Mouse (Mus musculus) neural tube, embryonic 14.5 days (tissue): Measurements from ENCODE around the gene Tnr. TPM values are rescaled to one million over a fixed set of nuclear protein-coding genes. Genes with fewer than 3 reads are reported as not detected.

Source experiments
- ATAC-seq: fragments of 200-750 bp; cut with Nextera tagmentation; 2 replicates; pipeline ENCODE4 v1.8.0; 2017; ENCODE audit warnings: low read depth, mild to moderate bottlenecking, moderate TSS enrichment, moderate library complexity
- H3K27ac ChIP-seq: fragments of 300-500 bp; sonication (generic); 2 replicates; pipeline ENCODE4 v1.5.1; 2014; ENCODE audit warnings: low read depth, mild to moderate bottlenecking, control low read depth, low read length, moderate library complexity, mixed read lengths
- H3K27me3 ChIP-seq: fragments of 300-500 bp; sonication (generic); 2 replicates; pipeline ENCODE4 v1.6.1; 2014; ENCODE audit warnings: low read length; ENCODE audit not compliant: control insufficient read depth, insufficient read depth
- H3K36me3 ChIP-seq: fragments of 300-500 bp; sonication (generic); 2 replicates; pipeline ENCODE4 v1.6.1; 2014; ENCODE audit warnings: low read length, mixed read lengths; ENCODE audit not compliant: control insufficient read depth, insufficient read depth
- H3K4me1 ChIP-seq: fragments of 300-500 bp; sonication (generic); 2 replicates; pipeline ENCODE4 v1.6.1; 2014; ENCODE audit warnings: low read length; ENCODE audit not compliant: control insufficient read depth, insufficient read depth
- H3K4me2 ChIP-seq: fragments of 300-500 bp; sonication (generic); 2 replicates; pipeline ENCODE4 v1.6.1; 2014; ENCODE audit warnings: mild to moderate bottlenecking, low read depth, low read length, control low read depth
- H3K4me3 ChIP-seq: fragments of 300-500 bp; sonication (generic); 2 replicates; pipeline ENCODE4 v1.5.1; 2014; ENCODE audit warnings: low read depth, low read length, control low read depth, mixed read lengths
- H3K9ac ChIP-seq: fragments of 300-500 bp; sonication (generic); replicated peaks from 2 replicates; pipeline ENCODE4 v1.6.1; 2014; ENCODE audit warnings: low read depth, mild to moderate bottlenecking, control low read depth, low read length, mixed read lengths
- H3K9me3 ChIP-seq: fragments of 300-500 bp; sonication (generic); 2 replicates; pipeline ENCODE4 v1.6.1; 2016; ENCODE audit warnings: low read length; ENCODE audit not compliant: control insufficient read depth
- WGBS: fragments of 180-500 bp; shearing (Covaris S2); extraction: QIAGEN DNeasy Blood & Tissue Kit; methylation state at CpG from one replicate; pipeline ENCODE4 v1.1.7; 2014; 5-methylcytosine and 5-hydroxymethylcytosine counted together
- polyA plus RNA-seq: library from polyadenylated mRNA; unstranded; fragments of >200 nt; fragmentation: Nextera tagmentation; extraction: Ambion mirVana; gene quantifications from 2 replicates; pipeline ENCODE4 v1.2.1, GENCODE M21; 2014

The Tnr gene
- polyA plus RNA-seq, 1 experiment from 2014 or later, result 6.6 TPM

DNA sequence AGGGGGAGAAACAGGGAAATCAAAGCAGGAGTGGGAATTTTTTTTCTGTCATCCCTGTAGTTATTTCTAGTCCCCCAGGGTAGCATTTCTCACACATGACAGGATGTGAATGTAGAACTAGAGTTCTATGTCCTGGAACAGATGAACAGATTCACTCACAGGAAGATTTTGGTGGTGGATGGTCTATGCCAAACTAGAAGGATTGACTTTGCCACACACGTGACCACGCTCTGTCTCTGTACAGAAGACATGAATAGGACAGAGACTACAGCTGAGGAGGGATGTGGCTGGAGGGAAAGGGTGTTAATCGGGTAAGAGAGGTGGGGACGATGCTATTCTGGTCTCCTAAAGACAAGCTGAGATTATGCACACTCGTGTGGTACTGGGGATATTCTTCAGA is 51.1 kb downstream of the Tnr start:
- no peak overlapping the region for H3K4me3 ChIP-seq
- H3K9me3 ChIP-seq, result no peaks in the 10 kb centered on the region
- H3K36me3 ChIP-seq, result no peaks in the 10 kb centered on the region
- peaks cover 15% of the 10 kb centered on the region for H3K4me1 ChIP-seq
- H3K27ac ChIP-seq, result no peak overlapping the region
- no peaks in the 10 kb centered on the region for H3K27me3 ChIP-seq
- no peak for ATAC-seq
- no peak overlapping the region for H3K9ac ChIP-seq
- no peak overlapping the region for H3K4me2 ChIP-seq
- 86% methylated on average over 5 of the region's 5 CpGs for WGBS

DNA sequence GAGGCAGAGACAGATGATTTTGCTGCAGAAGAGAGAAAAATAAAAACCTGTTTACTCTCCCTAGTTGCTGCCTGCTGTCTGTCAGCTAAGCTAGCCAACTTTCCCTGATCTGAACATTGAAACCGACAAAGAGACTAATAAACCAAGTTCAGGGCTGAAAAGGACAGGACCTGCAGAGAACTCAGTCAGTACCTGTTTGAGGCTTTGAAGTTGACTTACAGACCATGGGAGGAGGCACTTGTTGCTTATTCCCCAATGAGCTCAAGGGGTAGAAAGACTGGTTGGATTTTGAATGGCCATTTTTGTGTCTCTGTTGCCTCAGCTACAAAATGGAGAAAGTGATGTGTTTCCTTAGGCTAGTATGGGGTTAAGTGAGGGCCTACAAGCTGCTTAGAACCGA is 52.7 kb downstream of the Tnr start:
- WGBS, result 86% methylated on average over 2 of the region's 2 CpGs

DNA sequence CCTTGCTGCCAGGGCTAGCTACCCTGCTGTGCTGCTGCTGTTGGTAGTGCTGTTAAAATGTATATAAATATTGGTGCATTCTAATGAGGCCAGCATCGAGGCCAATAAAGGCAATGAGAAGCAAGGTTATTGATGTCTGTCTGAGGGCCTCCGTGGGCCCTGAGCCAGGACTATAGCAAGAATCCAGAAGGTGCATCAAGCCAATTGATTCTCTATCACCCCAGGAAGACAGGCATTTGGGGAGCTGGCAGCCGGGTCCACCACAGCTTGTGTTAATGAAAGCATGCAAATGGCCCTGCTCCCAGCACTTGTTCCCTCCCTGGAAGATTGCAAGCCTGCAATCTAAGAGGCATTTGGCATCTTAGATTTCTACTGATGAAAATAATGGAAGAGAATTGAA is 54.8 kb downstream of the Tnr start:
- H3K4me1 ChIP-seq, result peaks cover 5% of the 10 kb centered on the region; the same call in 1 of the 2 replicates
- no peaks in the 10 kb centered on the region for H3K9me3 ChIP-seq
- WGBS, result 12% methylated on average over 3 of the region's 3 CpGs
- H3K9ac ChIP-seq, result no peak overlapping the region
- no peaks in the 10 kb centered on the region for H3K27me3 ChIP-seq
- no peaks in the 10 kb centered on the region for H3K36me3 ChIP-seq
- H3K4me3 ChIP-seq, result no peak overlapping the region
- peak; percentile 73 for ATAC-seq
- no peak overlapping the region; the same call in 1 of the 2 replicates for H3K27ac ChIP-seq
- no peak overlapping the region for H3K4me2 ChIP-seq

More for the DNA sequence above, 52.7 kb downstream of the Tnr start:
- H3K9ac ChIP-seq, result no peak overlapping the region
- ATAC-seq, result no peak
- H3K27ac ChIP-seq, result no peak overlapping the region
- no peaks in the 10 kb centered on the region for H3K36me3 ChIP-seq
- H3K27me3 ChIP-seq, result no peaks in the 10 kb centered on the region
- no peak overlapping the region for H3K4me3 ChIP-seq
- no peak overlapping the region for H3K4me2 ChIP-seq
- H3K4me1 ChIP-seq, result peaks cover 5% of the 10 kb centered on the region; the same call in 1 of the 2 replicates
- no peaks in the 10 kb centered on the region for H3K9me3 ChIP-seq

DNA sequence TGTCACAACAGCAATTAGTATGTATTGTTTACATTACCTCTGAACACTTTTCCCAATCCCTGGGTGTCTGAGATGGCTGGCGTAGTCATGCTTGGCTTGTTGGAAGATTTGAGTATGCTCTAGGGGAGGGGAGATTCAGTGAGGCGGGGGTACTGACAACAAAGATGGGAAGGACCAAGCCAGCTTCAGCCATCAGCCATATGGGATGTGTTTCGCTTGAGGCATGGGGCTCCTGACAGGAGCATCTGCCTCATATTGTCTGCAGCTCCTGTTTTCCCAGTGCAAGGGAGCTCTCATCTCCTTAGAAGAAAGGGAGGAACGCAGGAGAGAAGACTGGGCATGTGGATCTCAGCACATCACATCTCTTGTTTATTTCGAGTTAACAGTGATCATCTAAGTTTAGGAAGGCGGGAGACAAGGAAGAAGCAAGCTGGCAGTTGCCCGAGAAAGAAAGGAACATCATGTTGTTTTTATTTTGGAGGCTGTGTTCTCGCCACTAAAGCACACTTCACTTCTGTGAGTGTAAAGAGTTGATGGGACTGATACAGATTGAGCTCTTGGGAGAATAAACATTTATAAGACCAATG is 56.9 kb downstream of the Tnr start:
- H3K9me3 ChIP-seq, result no peaks in the 10 kb centered on the region
- H3K4me3 ChIP-seq, result no peak overlapping the region
- no peak overlapping the region for H3K4me2 ChIP-seq
- no peaks in the 10 kb centered on the region for H3K27me3 ChIP-seq
- WGBS, result 77% methylated on average over 8 of the region's 8 CpGs
- no peak overlapping the region for H3K9ac ChIP-seq
- no peak for ATAC-seq
- H3K4me1 ChIP-seq, result peaks cover 5% of the 10 kb centered on the region; the same call in 1 of the 2 replicates
- H3K36me3 ChIP-seq, result no peaks in the 10 kb centered on the region
- no peak overlapping the region for H3K27ac ChIP-seq

DNA sequence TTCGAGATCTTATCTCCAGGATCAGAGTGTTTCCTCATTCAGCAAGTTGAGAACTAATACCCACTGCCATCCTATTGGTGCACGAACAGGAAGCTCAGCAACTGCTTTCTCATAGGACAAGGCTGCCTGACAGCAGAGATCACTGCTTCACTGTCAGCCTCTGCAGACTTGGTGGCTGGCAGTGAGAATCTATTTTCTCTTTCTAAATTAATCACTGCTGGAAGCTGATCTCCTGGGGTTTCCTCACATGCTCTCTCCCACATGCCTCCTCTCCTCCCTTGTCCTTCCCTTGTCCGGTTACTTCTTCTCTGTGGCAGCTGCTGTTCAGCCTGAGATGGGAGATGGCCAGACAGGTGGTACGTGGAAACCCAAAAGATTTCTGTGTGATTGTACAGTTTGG is 60.3 kb downstream of the Tnr start:
- 75% methylated on average over 4 of the region's 4 CpGs for WGBS
- Histone ChIP-seq H3K27me3 (no peaks in the 10 kb centered on the region), H3K9ac (no peak overlapping the region), H3K27ac (no peak overlapping the region), H3K4me2 (no peak overlapping the region), H3K36me3 (no peaks in the 10 kb centered on the region), H3K9me3 (no peaks in the 10 kb centered on the region), H3K4me1 (no peaks in the 10 kb centered on the region; the same call in 1 of the 2 replicates), H3K4me3 (no peak overlapping the region)
- no peak for ATAC-seq

DNA sequence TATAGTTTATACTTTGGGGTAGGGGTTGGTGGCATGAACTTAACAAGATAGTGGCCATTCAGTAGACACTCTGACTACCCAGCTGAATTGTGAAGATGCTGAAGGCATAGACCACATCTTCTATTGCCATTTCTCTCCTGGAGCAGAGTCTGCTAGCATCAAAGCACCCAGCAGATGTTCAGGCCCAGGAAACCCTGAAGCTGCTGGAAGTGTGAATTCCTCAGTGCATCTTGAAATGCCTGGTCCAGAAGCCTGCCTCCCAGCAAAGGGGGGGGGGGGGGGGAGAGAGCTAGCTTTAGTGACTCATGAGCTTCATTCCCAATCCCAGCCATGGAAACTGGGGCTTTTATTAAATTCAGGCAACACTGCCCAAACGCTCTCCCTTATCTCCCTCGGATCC is 65.2 kb downstream of the Tnr start:
- Histone ChIP-seq H3K9me3 (no peaks in the 10 kb centered on the region), H3K4me1 (peaks cover under 1% of the 10 kb centered on the region; the same call in 1 of the 2 replicates), H3K4me3 (no peak overlapping the region), H3K9ac (no peak overlapping the region), H3K27ac (no peak overlapping the region), H3K27me3 (no peaks in the 10 kb centered on the region), H3K36me3 (no peaks in the 10 kb centered on the region), H3K4me2 (no peak overlapping the region)
- 90% methylated on average over 2 of the region's 2 CpGs for WGBS
- ATAC-seq, result no peak

DNA sequence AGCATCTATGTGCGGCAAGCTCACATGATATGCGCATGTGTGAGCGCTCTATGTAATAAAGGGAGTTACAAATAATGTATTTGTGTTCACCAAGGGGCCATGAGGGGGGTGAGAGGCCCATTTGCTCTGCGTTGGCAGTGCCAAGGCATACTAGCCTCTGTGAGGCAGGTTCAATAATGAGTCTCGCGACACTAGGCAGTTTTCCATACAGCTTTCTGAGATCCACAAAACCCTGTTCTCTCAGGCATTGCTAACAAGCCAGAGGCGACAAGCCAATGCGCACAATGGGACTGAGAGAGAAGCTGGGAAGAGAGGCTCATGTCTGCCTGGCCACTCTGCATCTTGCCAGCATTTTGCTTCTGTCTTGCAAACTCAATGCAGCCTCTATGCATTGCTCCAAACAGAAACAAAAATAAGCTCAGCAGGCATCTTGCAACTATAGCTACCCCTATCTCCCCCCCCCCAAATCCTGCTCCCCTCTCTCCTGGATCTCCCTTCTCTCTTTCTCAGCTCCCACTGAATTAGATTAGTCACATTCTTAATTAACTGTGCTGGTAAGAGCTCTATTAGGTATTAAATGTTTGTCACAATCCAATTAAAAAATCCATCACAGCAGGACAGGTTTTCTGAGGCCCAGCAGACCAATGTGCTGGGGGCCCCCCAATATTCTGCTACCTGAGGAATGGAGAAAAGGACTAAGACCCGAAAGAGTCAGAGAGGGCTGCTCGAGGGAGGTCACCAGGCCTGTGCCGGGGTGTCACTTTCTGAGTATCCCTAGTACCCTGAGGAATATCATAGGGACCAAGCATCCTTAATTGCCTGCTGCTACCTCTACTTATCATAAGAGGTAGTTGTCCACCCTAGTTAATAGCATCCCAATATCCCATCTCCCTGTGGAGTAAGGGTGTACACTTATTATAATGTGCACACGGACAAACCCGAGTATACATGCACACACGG is 70.8 kb downstream of the Tnr start:
- Histone ChIP-seq H3K9me3 (no peaks in the 10 kb centered on the region), H3K4me1 (peaks cover 9% of the 10 kb centered on the region; the same call in 1 of the 2 replicates), H3K4me2 (no peak overlapping the region), H3K27ac (0 out of 2 replicates have a peak overlapping the region, but pooled peaks have one; percentile 4), H3K4me3 (no peak overlapping the region), H3K27me3 (no peaks in the 10 kb centered on the region), H3K36me3 (no peaks in the 10 kb centered on the region), H3K9ac (no peak overlapping the region)
- ATAC-seq, result peak; percentile 91
- 63% methylated on average over 14 of the region's 14 CpGs for WGBS

DNA sequence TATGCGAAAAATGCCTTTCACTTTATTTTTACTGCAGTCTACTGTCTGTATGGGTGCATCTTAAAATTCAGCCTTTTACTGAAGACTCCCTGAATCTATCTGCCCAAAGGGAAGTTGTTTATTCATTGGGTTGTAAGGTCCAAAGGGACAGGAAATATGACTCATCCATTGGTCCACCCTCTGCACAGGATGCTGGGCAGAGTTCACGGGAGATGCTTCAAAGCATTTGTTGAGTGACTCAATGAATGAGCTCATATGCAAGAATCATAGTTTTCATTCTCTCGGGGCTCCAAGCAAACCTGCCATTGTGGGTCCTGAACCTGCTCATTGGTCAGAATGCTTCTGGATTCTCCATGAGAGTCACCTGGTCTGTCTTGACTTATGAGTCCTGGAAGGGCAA is 72.2 kb downstream of the Tnr start:
- Histone ChIP-seq H3K27ac (no peak overlapping the region), H3K9ac (no peak overlapping the region), H3K4me2 (no peak overlapping the region), H3K27me3 (no peaks in the 10 kb centered on the region), H3K36me3 (no peaks in the 10 kb centered on the region), H3K4me1 (peaks cover 9% of the 10 kb centered on the region; the same call in 1 of the 2 replicates), H3K4me3 (no peak overlapping the region), H3K9me3 (no peaks in the 10 kb centered on the region)
- no peak for ATAC-seq
- 85% methylated on average over 3 of the region's 3 CpGs for WGBS

DNA sequence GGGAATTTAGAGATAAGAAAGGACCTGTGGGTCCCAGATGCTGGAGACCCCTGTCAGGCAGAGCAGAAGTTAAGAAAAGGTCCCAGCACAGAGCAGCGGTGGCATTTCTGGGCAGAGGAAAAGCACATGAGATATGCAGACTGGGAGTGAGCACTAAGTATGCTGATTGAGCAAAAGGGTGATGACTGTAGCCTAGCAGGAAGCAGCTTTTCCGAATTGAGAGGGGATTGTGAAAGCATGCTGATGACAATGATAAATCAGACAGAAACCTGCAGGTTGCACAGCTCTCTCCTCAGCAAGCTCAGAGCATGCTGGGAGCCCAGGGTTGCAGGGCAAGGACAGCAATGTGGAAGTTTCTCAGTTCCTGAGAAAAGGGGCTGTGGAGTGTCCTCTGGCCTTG is 73.1 kb downstream of the Tnr start:
- 54% methylated on average over 2 of the region's 2 CpGs for WGBS
- peaks cover 9% of the 10 kb centered on the region; the same call in 1 of the 2 replicates for H3K4me1 ChIP-seq
- no peak overlapping the region for H3K4me3 ChIP-seq
- no peak overlapping the region for H3K4me2 ChIP-seq
- no peaks in the 10 kb centered on the region for H3K36me3 ChIP-seq
- no peak overlapping the region for H3K9ac ChIP-seq
- H3K9me3 ChIP-seq, result no peaks in the 10 kb centered on the region
- ATAC-seq, result no peak
- H3K27ac ChIP-seq, result no peak overlapping the region
- no peaks in the 10 kb centered on the region for H3K27me3 ChIP-seq
